ENCODE assay signal across 9 mouse cellular contexts in the genomic region with DNA sequence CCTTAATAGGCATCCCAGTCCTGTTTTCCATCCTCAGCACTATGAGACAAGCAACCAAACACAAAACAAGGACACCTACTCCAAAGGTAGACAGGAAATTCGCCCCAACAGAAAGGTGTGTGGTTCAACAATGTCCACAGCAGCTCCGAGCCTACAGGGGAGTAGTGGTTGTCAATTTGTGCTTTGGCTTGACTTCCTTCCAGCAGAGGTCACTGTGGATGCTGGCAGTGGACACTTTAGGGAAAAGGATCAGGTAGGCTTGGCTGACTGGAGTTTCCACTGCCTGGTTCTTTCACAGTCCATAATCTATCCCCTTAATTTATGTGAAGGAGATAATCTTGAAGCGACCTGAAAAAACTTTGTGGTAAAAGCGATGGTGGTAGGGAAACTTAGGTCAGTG. TPM values are rescaled to one million over a fixed set of nuclear protein-coding genes. Genes with fewer than 3 reads are reported as not detected.
DNase-seq lines count a peak whose midpoint lies in the region; ATAC-seq and TF ChIP-seq lines count a peak whose summit lies in the region.
"Had no signal": no experiment of that assay in that cellular context is flagged by ENCODE, and none has a peak within 500 bp of the region (broad histone marks: within the 10 kb centered on the region; RNA-seq: fewer than 3 reads in every experiment).

No protein-coding gene starts in this region.

- H3K9me3 ChIP-seq in embryonic facial prominence, embryonic 14.5 days (ENCODE audit: control insufficient read depth, low read length), result no peaks in the 10 kb centered on the region
- no peaks in the 10 kb centered on the region for H3K9me3 ChIP-seq in embryonic facial prominence, embryonic 10.5 days
- H3K9me3 ChIP-seq in liver, embryonic 14.5 days (ENCODE audit: control insufficient read depth, low read length), result no peaks in the 10 kb centered on the region
- no peaks in the 10 kb centered on the region for H3K9me3 ChIP-seq in liver, embryonic 12.5 days (replicated peaks)
- no peaks in the 10 kb centered on the region for H3K9me3 ChIP-seq in neural tube, embryonic 13.5 days

- no peak for ATAC-seq in embryonic facial prominence, embryonic 14.5 days (ENCODE audit: low read depth)
- no peak for ATAC-seq in liver, embryonic 14.5 days (ENCODE audit: insufficient read depth)
- no peak for ATAC-seq in liver, embryonic 12.5 days
- no peak for ATAC-seq in neural tube, embryonic 13.5 days (ENCODE audit: low read depth)

- peak; percentile 4 for DNase-seq in embryonic facial prominence, embryonic 14.5 days (ENCODE audit: low spot score)
- no peak for DNase-seq in embryonic facial prominence, embryonic 10.5 days (ENCODE audit: low spot score)
- DNase-seq in liver, embryonic 14.5 days (ENCODE audit: low read depth in 3 of 3, low spot score in 3 of 3), result no peak
- DNase-seq in cerebellum, postnatal 36 days, result peak; percentile 42 to 43
- no peak for DNase-seq in thymus, adult 2 months
- no peak for DNase-seq in adrenal gland, adult 18-20 months (ENCODE audit: low spot score in 2 of 2)
- DNase-seq: adrenal gland, postnatal 10 days had no signal

- H3K27me3 ChIP-seq in embryonic facial prominence, embryonic 14.5 days (replicated peaks; ENCODE audit: control insufficient read depth, insufficient read depth, low read length), result peaks cover 33% of the 10 kb centered on the region
- H3K27me3 ChIP-seq in embryonic facial prominence, embryonic 10.5 days (replicated peaks; ENCODE audit: low read depth, poor library complexity, severe bottlenecking), result peaks cover 37% of the 10 kb centered on the region
- peaks cover 23% of the 10 kb centered on the region for H3K27me3 ChIP-seq in liver, embryonic 14.5 days (ENCODE audit: control insufficient read depth, insufficient read depth, low read length)
- H3K27me3 ChIP-seq in liver, embryonic 12.5 days (replicated peaks), result peaks cover 53% of the 10 kb centered on the region
- no peaks in the 10 kb centered on the region for H3K27me3 ChIP-seq in neural tube, embryonic 13.5 days
- peaks cover 2% of the 10 kb centered on the region; the same call in 1 of the 2 replicates for H3K27me3 ChIP-seq in thymus, adult 2 months (ENCODE audit: control insufficient read depth, insufficient read depth, low read length)

- H3K36me3 ChIP-seq in embryonic facial prominence, embryonic 14.5 days (ENCODE audit: control insufficient read depth, insufficient read depth, low read length), result no peaks in the 10 kb centered on the region
- no peaks in the 10 kb centered on the region for H3K36me3 ChIP-seq in embryonic facial prominence, embryonic 10.5 days (replicated peaks)
- H3K36me3 ChIP-seq in liver, embryonic 14.5 days (replicated peaks; ENCODE audit: control insufficient read depth, insufficient read depth, low read depth), result no peaks in the 10 kb centered on the region
- no peaks in the 10 kb centered on the region for H3K36me3 ChIP-seq in liver, embryonic 12.5 days
- H3K36me3 ChIP-seq in neural tube, embryonic 13.5 days, result no peaks in the 10 kb centered on the region
- no peaks in the 10 kb centered on the region for H3K36me3 ChIP-seq in thymus, adult 2 months (ENCODE audit: control insufficient read depth, insufficient read depth, low read length)

- WGBS in embryonic facial prominence, embryonic 14.5 days, result 53% methylated on average over 4 of the region's 4 CpGs
- WGBS in embryonic facial prominence, embryonic 10.5 days, result 58% methylated on average over 4 of the region's 4 CpGs
- 31% methylated on average over 4 of the region's 4 CpGs for WGBS in liver, embryonic 14.5 days (ENCODE audit: insufficient replicate concordance)
- WGBS in liver, embryonic 12.5 days (ENCODE audit: insufficient replicate concordance), result 43% methylated on average over 4 of the region's 4 CpGs
- 65% methylated on average over 4 of the region's 4 CpGs for WGBS in neural tube, embryonic 13.5 days
- 57% methylated on average over 4 of the region's 4 CpGs for WGBS in thymus, adult 2 months

- H3K4me3 ChIP-seq in embryonic facial prominence, embryonic 14.5 days (ENCODE audit: low read depth, low read length), result 0 out of 2 replicates have a peak overlapping the region, but pooled peaks have one; percentile 46
- no peak overlapping the region for H3K4me3 ChIP-seq in embryonic facial prominence, embryonic 10.5 days
- no peak overlapping the region for H3K4me3 ChIP-seq in liver, embryonic 14.5 days (ENCODE audit: insufficient read depth in 1 of 2, low read depth in 2 of 2, low read length in 2 of 2)
- H3K4me3 ChIP-seq in liver, embryonic 12.5 days, result no peak overlapping the region
- 0 out of 2 replicates have a peak overlapping the region, but pooled peaks have one; percentile 73 for H3K4me3 ChIP-seq in neural tube, embryonic 13.5 days
- no peak overlapping the region for H3K4me3 ChIP-seq in thymus, adult 2 months (ENCODE audit: control insufficient read depth, insufficient read depth, low read length)

- H3K27ac ChIP-seq in embryonic facial prominence, embryonic 14.5 days (replicated peaks; ENCODE audit: low read depth, low read length), result no peak overlapping the region
- no peak overlapping the region for H3K27ac ChIP-seq in embryonic facial prominence, embryonic 10.5 days (replicated peaks)
- no peak overlapping the region for H3K27ac ChIP-seq in liver, embryonic 14.5 days
- no peak overlapping the region for H3K27ac ChIP-seq in liver, embryonic 12.5 days
- no peak overlapping the region for H3K27ac ChIP-seq in neural tube, embryonic 13.5 days (replicated peaks)
- no peak overlapping the region for H3K27ac ChIP-seq in thymus, adult 2 months (ENCODE audit: control insufficient read depth, insufficient read depth, low read length)

- H3K4me1 ChIP-seq in embryonic facial prominence, embryonic 14.5 days (ENCODE audit: control insufficient read depth, insufficient read depth, low read length), result peaks cover 4% of the 10 kb centered on the region; the same call in 1 of the 2 replicates
- peaks cover 33% of the 10 kb centered on the region for H3K4me1 ChIP-seq in embryonic facial prominence, embryonic 10.5 days
- peaks cover 0 to 7% of the 10 kb centered on the region in 2 experiments; a peak in 2 of 4 replicates for H3K4me1 ChIP-seq in liver, embryonic 14.5 days (replicated peaks; ENCODE audit: control insufficient read depth in 2 of 2, insufficient read depth in 2 of 2, low read length in 1 of 2)
- peaks cover 25% of the 10 kb centered on the region for H3K4me1 ChIP-seq in liver, embryonic 12.5 days
- H3K4me1 ChIP-seq in neural tube, embryonic 13.5 days (replicated peaks), result peaks cover 64% of the 10 kb centered on the region
- H3K4me1 ChIP-seq in thymus, adult 2 months (replicated peaks; ENCODE audit: control insufficient read depth, insufficient read depth, low read length), result peaks cover 12% of the 10 kb centered on the region

- peak; percentile 41 for TF ChIP-seq CTCF in liver, embryonic 14.5 days (IDR thresholded peaks at IDR 0.05; ENCODE audit: low read depth)
- no peak for TF ChIP-seq CTCF in thymus, adult 2 months (IDR thresholded peaks at IDR 0.05; ENCODE audit: borderline replicate concordance, control insufficient read depth, extremely low read depth, insufficient read depth, low read length, poor library complexity)

- H3K9ac ChIP-seq in embryonic facial prominence, embryonic 14.5 days (ENCODE audit: low read depth, low read length), result no peak overlapping the region
- no peak overlapping the region for H3K9ac ChIP-seq in liver, embryonic 14.5 days (replicated peaks)
- H3K9ac ChIP-seq in liver, embryonic 12.5 days, result no peak overlapping the region
- H3K9ac ChIP-seq in neural tube, embryonic 13.5 days, result no peak overlapping the region

- no peak for TF ChIP-seq EP300 in liver, embryonic 14.5 days (IDR thresholded peaks at IDR 0.05; ENCODE audit: low read depth)

- no peak overlapping the region for H3K4me2 ChIP-seq in embryonic facial prominence, embryonic 14.5 days (ENCODE audit: low read depth, low read length)
- H3K4me2 ChIP-seq in liver, embryonic 14.5 days (ENCODE audit: low read depth), result no peak overlapping the region
- H3K4me2 ChIP-seq in liver, embryonic 12.5 days, result no peak overlapping the region
- H3K4me2 ChIP-seq in neural tube, embryonic 13.5 days, result peak overlapping the region; percentile 60

- no peak for TF ChIP-seq POLR2A in thymus, adult 2 months (IDR thresholded peaks at IDR 0.05; ENCODE audit: control insufficient read depth, extremely low read depth, insufficient read depth, low read length, poor library complexity)

RNA-seq across cellular contexts. Expression of a gene that starts 2.6 kb away (rescaled TPM):
- polyA plus RNA-seq in embryonic facial prominence, embryonic 14.5 days (2014; fragmentation: Nextera tagmentation; extraction: Ambion mirVana), result 30.6 and 36.3 TPM in 2 replicates
- polyA plus RNA-seq in embryonic facial prominence, embryonic 10.5 days (2016; fragmentation: Nextera tagmentation; extraction: Ambion mirVana), result 4.0 and 5.0 TPM in 2 replicates
- polyA plus RNA-seq in liver, embryonic 14.5 days (2012; rRNA removed), result 0.22 and 0.34 TPM in 2 replicates
- 0.34 and 0.38 TPM in 2 replicates for polyA plus RNA-seq in liver, embryonic 14.5 days (2014; fragmentation: Nextera tagmentation; extraction: Ambion mirVana)
- 0.61 and 0.92 TPM in 2 replicates for polyA plus RNA-seq in liver, embryonic 12.5 days (2016; fragmentation: Nextera tagmentation; extraction: Ambion mirVana)
- polyA plus RNA-seq in neural tube, embryonic 13.5 days (2015; fragmentation: Nextera tagmentation; extraction: Ambion mirVana), result 39.4 and 40.2 TPM in 2 replicates
- 3.6 and 3.8 TPM in 2 replicates for polyA plus RNA-seq in thymus, adult 2 months (2012; rRNA removed)
- 10 to 100 TPM in 1 of 2 experiments, 1 to 10 TPM in 1; 6.8 to 11.3 TPM for total RNA-seq in adrenal gland, adult 18-20 months (2021)

Comparison
In these comparisons a context has a peak if more than half of its experiments do, and no peak if none do; other contexts are left out.
1. DNase-seq: peak in embryonic facial prominence, embryonic 14.5 days (single experiment) and cerebellum, postnatal 36 days (2 of 2); none in embryonic facial prominence, embryonic 10.5 days (single experiment), liver, embryonic 14.5 days (0 of 3), thymus, adult 2 months (single experiment) and adrenal gland, adult 18-20 months (0 of 2).
2. H3K4me3 ChIP-seq: peak in embryonic facial prominence, embryonic 14.5 days (single experiment) and neural tube, embryonic 13.5 days (single experiment); none in embryonic facial prominence, embryonic 10.5 days (single experiment), liver, embryonic 14.5 days (0 of 2), liver, embryonic 12.5 days (single experiment) and thymus, adult 2 months (single experiment).